Mouse (Mus musculus) testis, adult 2 months (tissue): Measurements from ENCODE around the gene Traf3ip1.

Source experiments
- CTCF ChIP-seq: fragments of 200-500 bp; IDR thresholded peaks from 2 replicates; pipeline ENCODE4 v1.5.1; 2012; ENCODE audit warnings: low read depth, mild to moderate bottlenecking, inconsistent platforms, low read length, moderate library complexity; ENCODE audit not compliant: control insufficient read depth, insufficient read depth, insufficient replicate concordance
- POLR2A ChIP-seq: fragments of 200-500 bp; IDR thresholded peaks from 2 replicates; pipeline ENCODE4 v1.6.1; 2012; ENCODE audit warnings: low read depth, mild to moderate bottlenecking, inconsistent platforms, low read length, moderate library complexity; ENCODE audit not compliant: control insufficient read depth

- no peak for TF ChIP-seq POLR2A
- TF ChIP-seq CTCF = no peak
Measured at GRCm38 (mm10) chr1:91543974-91544373, 49.5 kb downstream of the Traf3ip1 start.
